Mouse (Mus musculus): ENCODE results near the gene Ly75. TPM values are rescaled to one million over a fixed set of nuclear protein-coding genes. Genes with fewer than 3 reads are reported as not detected.

The Ly75 gene
- 10 to 100 TPM; 12.4 to 15.1 (median 12.6) TPM for polyA plus RNA-seq (2017; shearing (Covaris generic))

DNA sequence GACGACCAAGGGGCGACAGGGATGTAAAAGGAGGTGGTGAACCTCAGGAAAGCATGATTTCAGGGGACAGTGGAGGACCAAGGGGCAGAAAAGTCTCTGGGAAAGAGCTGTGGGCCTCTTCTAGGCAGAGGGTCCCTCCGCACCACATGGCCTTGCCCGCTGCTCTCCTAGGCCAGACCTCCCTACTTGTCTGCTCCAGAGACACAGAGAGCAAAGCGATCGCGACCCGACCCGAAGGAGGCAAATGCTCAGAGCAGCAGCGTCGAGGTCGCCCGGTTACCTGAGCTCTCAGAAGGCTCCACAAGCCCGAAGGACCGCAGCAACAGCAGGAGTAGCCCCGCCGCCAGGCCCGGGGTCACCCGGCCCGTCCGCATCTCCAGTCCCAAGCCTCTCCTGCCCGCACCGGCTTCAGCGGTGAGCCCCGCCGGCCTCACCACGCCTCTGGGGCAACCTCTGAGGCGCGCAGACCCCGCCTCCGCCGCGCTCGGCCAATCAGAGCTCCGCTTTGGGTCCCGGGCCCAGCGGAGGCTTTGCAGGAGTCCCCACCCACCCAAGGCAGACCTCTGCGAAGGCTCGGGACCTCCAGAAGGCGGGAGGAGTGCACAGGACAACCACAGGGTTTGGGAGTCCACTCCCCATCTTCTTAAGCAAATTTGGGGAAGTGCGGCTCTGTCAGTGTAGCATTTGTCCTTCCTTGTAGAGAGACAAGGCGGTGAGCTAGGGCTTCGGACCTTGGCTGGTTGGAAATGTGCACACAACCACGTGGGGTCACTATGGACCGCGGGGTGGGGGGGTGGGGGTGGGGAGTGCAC is at the start of gene Ly75:
Gene Ly75 (minus strand): TSS at position 446 of the 812 bp plus-strand sequence.
- peak; percentile 87 for ATAC-seq

DNA sequence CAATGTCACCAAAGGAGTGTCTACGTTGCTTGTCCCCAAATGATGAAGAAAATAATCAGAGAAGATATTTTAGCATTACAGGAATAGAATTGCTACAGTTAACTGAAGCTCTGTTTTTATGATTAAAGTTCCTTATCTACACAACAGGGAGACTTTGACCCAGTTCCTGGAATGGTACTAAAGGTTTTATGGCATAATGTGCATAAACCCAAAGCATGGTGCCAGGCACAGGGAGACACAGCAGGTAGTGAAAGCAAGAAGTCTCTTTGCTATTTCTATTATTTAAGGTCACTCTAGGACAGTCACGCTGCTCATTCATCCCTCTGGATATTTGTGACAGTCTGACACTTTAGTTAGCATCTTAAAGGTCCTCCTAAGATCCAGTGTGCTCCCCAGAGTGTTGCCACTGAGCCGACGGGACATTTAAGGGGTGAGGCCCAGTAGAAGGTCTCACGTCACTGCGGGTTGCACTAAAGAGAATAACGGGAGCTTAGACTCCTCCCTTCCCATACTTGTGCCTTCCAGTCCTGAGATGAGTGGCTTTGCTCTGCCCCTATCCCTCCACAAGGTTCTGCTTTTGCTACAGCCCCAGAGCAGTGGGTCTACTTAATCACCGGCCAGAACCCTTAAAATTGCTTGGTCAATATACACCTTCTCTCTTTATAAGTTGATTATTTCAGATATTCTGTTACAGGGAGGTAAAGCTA is 47.4 kb upstream of the Ly75 start:
- ATAC-seq, result no peak

DNA sequence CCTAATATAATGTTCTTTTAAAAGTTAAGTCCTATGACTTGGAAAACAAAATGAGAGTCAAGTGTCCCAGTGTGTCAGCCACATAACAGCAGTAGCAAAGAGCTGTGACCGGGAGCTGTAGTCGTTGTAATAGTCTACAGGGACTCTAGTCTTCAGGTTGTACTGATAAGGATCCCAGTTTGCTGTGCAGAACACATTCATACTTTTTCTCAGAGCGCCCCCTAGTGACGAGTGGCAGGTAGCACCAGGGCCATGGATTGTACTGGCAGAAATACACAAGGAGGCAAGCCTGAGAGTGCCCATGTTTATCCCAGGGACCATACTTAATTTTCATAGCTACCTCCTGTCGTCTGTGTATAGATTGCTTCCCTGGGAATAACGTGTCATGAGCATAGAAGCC is 35.0 kb upstream of the Ly75 start:
- ATAC-seq, result peak; percentile 61

DNA sequence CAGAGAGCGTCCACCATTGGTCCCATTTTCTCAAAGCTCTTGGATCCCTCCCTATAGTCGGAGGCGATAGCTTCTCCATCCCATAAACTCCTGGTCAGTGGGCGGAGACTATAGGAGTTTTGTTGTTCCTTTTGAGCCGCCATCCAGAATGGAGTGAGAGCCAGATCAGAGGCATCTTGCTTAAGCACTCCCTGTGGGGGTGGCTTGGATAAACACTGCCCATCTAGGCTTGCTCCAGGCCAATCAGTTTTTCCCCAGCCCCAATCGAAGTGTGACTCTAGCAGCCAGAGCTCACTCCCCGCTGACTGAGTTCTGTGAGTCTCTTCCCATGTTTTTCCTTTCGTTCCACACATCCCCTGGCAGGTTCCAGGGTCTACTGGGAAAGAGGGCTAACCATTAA is 31.2 kb upstream of the Ly75 start:
- no peak for ATAC-seq

DNA sequence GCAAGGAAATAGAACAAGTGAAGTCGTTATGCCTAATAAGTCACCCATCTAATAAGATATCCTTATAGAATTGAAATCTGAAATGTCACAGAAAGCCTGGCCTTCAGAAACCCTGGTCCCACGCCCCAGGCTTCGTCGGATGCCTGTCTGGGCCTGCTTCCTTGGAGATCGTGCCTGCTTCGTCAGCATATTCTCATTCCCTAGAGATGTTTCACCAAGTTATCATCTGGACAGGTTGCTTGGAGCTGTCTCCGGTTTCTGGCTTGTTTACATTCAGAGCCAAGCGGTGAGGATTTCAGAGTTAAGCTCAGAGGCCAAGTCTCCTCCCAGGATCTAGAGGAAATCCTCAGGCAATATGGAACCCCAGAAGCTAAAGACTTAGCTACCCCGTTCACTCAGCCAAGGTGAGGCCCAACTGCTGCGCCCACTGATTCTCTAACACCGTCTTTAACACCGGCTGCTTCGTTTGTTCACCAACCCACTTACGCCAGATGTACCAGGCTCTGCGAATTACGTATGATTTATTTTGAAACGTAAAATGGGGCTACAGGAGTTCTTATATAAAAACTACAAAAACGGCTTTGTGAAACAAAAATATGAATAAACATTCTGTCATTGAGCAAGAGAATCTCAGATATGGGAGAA is 30.0 kb upstream of the Ly75 start:
- ATAC-seq, result no peak

DNA sequence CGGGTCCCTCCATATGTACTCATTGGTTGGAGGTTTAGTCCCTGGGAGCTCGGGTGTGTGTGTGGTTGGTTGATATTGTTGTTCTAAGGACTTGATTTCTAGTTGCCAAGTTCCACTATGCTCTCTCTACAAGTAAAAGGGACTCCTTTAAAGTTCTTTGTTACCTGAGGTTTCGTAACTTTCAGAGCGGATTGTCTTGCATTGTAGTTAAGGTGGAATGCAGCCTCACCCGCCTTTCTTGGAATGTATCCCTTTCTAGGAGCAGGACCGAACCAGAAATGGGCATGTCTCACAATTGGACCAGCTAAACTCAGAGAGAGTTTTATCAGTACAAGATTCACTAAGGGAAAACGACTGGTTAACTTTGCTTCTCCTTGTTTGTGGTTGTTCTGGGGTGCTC is 28.1 kb upstream of the Ly75 start:
- no peak for ATAC-seq

DNA sequence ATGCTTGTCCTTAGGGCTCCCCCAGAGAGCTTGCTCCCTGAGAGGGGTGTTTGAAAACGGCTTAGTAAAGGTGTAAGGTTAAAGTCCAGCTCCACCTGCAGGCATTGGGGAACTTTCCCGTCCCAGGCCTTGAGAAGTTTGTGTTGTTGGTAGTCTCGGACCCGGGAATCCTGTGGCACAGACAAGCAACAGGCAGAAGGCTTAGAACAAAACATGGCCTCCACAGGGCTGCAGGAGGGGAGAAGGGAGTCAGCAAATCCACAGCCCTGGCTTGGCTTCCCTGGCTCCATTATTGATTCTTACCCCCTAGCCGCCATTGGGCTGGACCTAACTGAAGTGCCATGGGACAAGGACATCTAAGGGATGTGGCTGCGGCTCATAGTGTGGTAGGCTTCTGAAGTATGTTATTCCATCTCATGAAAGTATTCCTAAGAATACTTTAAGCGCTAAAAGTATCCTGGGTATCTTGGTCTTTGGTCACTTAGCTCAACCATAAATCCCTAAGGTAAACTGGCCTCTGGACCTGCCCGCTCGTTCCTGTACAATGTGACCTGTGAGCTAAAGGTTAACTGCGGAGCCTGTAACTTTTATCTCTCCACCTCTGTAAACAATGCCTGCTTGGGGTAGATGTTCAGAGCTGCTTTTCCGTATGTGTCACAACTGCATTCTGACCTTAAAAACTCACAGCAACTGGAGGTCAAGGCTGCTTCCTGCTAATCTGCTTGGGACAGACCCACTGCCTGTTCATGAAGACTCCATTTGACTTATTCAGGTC is 27.1 kb upstream of the Ly75 start:
- ATAC-seq, result no peak

DNA sequence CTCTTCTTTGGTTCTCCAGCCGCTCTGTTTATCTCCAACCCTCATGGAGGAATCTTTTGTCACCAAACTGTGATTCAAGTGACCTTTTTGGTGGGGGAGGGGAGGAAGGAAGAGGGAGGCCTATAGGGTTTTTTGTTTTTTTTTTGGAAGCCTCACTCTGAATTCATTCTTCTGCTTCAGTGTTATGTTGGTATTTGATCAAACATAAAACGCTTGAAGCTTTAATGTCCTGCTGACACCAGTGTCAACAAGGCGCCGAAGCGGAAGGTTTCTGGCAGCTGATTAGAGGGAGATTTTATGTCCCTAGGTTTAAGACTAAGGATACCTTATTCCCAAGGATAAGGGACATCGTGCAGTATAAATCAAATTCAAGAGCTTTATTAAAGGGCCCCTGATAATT is 26.1 kb upstream of the Ly75 start:
- ATAC-seq, result no peak

DNA sequence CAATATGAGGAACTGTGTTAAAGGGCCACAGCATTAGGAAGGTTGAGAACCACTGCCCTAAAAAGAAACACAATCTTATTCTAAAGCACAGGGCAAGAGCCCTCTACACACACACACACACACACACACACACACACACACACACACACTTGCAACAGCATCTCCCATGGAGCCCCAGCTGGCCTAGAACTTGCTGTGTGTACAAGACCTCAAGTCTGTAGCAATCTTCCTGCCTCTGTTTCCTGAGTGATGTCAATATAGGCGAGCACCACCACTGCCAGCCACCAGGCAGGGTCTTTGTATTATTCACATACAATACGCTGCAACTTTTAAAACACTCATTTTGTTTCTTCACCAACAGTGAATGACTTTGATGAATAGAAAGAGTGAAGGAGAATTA is 24.3 kb upstream of the Ly75 start:
- ATAC-seq, result no peak

DNA sequence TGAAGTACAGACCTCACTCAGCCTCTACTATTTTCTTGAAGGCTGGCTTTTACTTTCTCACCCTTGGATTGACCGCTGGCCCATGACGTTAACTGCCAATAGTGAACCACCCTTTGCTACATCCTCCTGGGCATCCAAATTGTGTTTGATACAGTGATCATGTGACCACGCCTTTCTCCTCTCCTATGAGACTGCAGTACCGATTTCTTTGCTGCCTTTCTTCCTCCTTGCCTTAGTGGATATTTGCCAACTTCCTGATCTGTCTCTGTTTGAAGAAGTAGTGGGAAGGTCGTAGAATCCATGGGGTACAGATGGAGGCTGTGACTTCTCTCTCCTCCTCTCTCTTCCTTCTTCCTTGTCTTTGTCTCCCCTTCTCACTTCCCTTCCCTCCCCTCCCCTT is 22.3 kb upstream of the Ly75 start:
- no peak for ATAC-seq

DNA sequence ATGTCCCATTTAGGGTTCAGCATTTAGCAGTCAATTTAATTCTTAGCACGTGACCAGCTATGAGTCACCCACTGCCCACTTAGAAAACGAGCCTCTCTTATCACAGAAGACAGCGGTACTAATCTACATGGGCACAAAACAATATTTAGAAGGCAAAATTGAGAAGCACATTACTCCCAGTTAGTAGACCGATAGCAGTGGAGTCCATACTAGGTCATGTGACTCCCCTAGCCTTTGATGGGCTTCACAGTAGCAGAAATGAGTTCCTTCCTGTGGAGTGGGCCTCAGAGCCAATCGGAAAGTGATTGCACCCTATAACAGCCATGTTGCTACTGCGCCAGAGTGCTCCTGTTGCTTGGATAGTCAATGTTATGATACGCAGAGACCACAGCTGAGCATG is 21.7 kb upstream of the Ly75 start:
- no peak for ATAC-seq

DNA sequence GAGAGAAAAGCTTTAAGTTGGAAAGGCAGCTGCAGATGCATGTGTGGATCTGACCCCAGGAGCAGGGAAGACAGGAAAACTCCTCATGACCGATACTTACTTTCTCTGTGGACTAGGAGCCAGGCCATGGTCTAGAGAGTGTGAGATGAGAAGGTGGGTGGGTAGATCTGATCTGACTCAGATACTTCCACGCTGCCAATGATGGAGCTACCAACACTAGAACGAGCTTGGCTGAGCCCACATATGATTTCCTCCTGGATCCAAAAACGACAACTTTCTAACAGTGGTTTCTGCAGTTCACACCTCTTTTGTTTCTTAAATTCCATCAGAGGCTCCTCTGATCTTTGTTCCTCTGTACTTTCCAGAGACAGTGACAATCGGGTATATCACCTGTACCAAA is 18.6 kb upstream of the Ly75 start:
- no peak for ATAC-seq

DNA sequence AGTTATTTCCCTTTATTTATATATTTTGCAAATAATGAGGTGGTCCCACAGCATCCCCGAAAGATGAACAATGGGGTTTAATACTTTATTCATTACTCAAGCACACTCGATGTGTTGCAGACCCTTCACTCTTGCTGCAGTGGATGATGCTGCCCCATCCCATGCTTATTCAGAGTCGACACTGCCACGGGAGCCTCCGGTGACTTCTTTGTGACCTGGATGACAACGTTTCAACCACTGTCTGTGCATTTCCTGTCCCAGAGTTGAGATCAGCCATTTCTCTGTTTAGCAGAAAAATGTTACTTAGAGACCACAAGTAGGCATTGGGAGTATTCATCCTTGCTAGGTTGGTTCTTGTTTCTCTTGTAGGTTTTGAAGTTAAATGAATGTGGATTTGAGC is 10.7 kb upstream of the Ly75 start:
- ATAC-seq, result no peak

DNA sequence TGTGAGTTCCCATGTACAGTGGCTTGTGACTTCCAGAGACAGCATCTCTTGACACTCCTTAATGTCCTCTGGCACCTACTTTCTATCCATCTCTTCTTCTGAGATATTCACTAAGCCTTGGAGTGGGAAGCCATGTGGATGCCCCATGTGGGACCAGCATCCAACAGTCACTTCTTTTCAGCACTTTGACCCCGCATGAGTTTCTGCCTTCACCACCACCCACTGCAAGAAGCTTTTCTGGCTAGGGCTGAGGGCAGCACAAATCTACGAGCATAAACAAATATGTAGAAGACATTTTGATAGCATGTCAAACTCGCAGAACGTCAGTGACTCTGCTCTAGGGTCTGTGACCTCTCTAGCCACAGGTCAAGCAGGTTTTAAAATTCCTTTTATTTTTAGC is 9.2 kb upstream of the Ly75 start:
- no peak for ATAC-seq

DNA sequence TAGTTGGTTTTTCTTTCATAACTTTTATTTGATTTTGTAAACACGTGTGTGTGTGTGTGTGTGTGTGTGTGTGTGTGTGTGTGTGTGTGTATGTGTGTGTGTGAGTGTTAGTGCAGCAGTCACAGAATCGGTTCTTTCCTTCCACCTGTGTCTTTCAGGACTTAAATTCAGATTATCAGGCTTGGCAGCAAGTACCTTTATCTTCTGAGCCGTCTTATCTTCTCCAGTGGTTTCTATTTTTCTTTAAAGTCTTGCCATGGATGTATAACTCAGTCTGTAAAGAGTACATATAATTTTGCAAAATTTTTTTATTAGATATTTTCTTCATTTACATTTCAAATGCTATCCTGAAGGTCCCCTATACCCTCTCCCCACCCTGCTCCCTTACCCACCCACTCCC is 4.3 kb upstream of the Ly75 start:
- ATAC-seq, result no peak

DNA sequence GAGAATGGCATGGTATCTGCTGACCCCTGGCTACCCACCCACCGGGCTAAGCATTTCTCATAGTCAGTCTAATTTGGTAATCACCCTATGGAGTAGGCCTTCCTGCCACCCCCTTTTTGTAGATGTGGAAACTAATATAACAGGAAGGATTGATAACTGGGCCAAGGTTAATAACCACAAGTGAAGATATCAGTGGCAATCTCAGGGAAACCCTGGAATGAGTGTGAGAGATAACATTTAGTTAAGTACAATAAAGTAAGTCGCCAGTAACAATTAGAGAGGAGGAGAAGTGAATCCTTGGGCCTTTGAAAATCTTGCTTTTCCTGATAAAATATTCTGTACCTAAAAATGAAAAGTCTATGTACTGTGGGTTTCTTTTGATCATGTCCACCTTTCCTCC is 3.7 kb upstream of the Ly75 start:
- ATAC-seq, result no peak

DNA sequence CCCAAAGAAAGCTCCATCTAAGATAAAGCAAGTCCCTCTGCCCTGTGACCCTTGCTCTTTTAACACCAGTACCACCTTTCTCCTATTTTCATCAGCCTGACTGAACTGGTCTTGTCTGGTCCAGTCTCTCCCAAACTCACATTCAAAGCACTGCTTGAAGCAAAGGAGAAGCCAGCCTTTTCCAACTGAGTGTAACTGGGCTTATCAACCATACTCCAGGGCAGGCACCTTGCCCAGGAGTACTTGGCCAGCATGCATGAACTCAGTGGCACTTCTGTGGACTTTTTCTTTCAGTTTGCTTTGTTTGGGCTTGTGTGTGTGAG is 1.6 kb upstream of the Ly75 start:
- ATAC-seq, result no peak

DNA sequence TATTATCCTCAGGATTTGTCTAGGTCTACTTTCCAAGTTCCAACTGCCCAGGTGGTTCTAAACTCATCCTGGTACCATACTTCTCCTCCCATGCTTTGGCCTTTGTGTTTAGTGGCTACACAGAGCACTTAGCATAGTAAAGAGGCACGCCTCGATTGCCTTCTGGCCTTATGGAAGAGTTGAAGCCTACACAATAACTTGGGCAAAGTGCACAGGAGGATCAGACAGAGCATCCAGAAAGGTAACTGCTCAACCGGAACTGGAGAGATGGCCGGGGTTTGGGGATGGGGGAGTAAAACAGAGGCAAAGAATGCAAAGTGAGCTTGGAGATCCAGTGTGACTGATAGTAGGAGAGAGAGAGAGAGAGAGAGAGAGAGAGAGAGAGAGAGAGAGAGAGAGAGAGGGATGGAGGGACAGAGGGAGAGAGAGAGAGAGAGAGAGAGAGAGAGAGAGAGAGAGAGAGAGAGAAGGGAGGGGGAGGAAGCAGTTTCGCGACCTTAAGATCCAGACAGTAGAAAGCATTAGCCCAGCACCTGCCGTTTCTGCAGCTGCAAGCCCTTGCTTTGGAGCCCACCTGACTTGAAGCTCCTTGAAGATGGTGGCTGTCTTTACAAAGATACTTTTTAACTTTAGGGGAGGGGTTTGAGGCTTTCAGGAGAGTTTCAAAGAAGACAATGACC is 1.1 kb upstream of the Ly75 start:
- ATAC-seq, result no peak

DNA sequence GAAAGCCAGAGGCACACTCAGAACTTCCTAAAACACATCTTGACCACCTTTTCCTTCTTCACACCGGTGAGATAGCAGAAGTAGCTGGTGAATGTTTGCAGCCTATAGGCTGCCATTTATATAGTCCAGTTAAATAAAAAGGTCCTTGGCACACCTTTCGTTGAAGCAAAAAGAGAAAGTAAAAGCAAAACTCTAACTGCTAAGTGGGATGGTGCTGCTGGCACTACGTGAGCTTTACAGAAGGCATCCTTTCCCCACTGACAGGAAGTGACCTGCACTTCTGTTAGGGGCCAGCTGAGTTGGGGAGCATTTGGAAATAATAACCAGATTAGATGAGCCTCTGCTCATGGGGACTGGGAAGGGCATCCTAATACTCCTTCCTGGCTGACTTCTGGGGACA is 757 bp downstream of the Ly75 start:
- ATAC-seq, result peak; percentile 86

DNA sequence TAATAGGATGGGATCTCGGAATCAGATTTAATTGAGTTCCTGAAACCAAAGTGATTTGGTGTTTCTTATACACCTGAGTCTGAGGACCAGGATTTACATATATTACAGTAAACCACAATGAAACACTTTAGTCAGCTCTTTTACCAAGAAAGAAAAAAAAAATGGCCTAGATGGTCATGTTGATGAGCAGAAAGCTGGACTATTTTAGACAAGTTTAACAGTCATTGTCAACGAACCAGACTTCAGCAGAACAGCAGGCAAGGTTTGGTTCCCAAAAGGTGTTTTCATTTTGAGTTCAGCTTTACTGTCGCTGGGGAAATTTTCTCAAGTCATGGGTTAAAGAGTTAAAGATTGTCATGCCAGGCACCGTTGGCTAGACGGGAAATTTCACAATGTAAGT is 5.8 kb downstream of the Ly75 start:
- ATAC-seq, result no peak

DNA sequence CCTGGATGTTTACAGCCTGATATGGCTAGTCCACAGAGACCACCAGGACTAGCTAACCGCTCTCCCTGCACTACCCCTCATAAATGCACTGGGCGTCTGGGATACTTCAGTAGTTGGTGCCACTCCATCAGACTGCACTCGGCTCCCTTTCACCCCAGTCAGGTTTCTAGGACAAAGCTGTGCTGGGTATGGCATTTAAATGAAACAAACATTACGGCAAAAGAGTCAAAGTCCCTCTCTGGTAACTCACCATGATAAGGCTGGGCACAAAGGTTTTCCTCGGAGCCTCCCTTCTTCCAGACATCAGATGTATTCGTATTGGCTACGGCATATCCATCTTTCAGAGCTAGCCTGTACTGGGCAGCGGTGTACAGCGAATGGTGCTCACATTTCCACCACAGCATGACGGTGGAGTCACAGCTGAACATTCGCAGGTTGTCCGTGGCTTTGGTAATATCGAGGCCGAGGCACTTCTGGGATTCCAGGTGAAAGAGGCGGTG is 7.4 kb downstream of the Ly75 start:
- no peak for ATAC-seq

DNA sequence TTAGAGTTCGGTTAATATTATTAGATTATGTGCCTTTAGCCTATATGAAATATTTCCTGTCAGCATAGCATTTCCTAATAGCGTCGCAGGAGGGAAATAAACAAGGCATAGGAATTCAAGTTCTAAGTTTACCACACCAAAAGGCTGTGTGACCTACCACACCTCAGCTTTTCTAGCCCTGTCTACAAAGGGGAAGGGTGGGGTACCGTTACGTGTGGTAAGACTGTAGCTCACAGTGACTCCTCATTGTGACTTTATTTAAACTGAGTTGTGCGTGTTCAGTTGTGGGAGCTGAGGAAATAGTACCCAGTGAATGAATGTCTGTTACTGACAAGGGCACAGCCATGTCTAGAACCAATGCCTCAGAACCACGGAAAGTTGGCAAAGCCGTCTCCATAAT is 8.0 kb downstream of the Ly75 start:
- no peak for ATAC-seq

DNA sequence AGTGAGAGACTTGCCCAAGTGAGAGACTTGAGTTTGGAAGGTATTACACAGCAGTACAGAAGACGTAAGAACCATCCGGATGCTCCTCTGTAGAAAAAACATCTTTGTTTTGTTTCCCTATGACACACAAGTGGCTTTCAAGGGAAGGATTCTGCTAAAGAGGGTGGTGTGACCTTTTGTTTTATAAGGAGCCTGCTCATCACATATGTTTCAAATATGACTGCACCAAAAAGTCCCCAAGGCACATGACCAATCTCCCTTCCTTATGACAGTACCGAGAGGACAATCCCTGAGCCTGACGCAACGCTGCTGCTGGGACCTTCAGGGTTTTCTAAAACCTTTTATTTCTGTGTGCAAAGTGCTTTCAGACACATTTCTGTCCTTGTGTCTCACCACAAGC is 12.9 kb downstream of the Ly75 start:
- peak; percentile 67 for ATAC-seq

Measured in inflammation-experienced regulatory T-cells, adult 6 months (primary cell).